Mouse (Mus musculus) forelimb bud, embryonic 11.5 days (tissue): Measurements from ENCODE around the gene Rs1.
"Not testable (repeated sequence)": the region's sequence is repeated elsewhere in the genome, so short reads cannot be mapped to it uniquely, and the experiment has no call there.

Experiments used
- DNase-seq: peaks from one replicate; pipeline ENCODE4 v3.0.0-alpha.2; 2012; ENCODE audit warnings: low read depth, low spot score

Gene Rs1

GRCm38 (mm10) chrX:160767713-160768112, at the start of gene Rs1:
Gene Rs1, plus strand, starts transcription at chrX:160768013.
- DNase-seq = no peak

GRCm38 (mm10) chrX:160735650-160736049, 32.2 kb upstream of the Rs1 start, which contains the start of gene Ppef1:
Gene Ppef1, minus strand, starts transcription at chrX:160735765.
- no peak for DNase-seq

GRCm38 (mm10) chrX:160745399-160745798, 22.4 kb upstream of the Rs1 start:
- no peak for DNase-seq

GRCm38 (mm10) chrX:160748653-160749052, 19.2 kb upstream of the Rs1 start:
- DNase-seq = no peak

GRCm38 (mm10) chrX:160750808-160751207, 17.0 kb upstream of the Rs1 start:
- no peak for DNase-seq

GRCm38 (mm10) chrX:160765389-160766232, 2.2 kb upstream of the Rs1 start:
- peak; percentile 80 for DNase-seq

- no peak for DNase-seq
Measured at GRCm38 (mm10) chrX:160766233-160766616, 1.6 kb upstream of the Rs1 start.

- not testable (repeated sequence) for DNase-seq
Measured at GRCm38 (mm10) chrX:160769622-160770021, 1.8 kb downstream of the Rs1 start.

- no peak for DNase-seq
Measured at GRCm38 (mm10) chrX:160773033-160773432, 5.2 kb downstream of the Rs1 start.

GRCm38 (mm10) chrX:160782276-160782675, 14.5 kb downstream of the Rs1 start:
- DNase-seq = no peak

- no peak for DNase-seq
Measured at GRCm38 (mm10) chrX:160794920-160795319, 27.1 kb downstream of the Rs1 start.

GRCm38 (mm10) chrX:160804409-160805150, 36.8 kb downstream of the Rs1 start:
- DNase-seq = no peak

- DNase-seq = no peak
Measured at GRCm38 (mm10) chrX:160808226-160808625, 40.4 kb downstream of the Rs1 start.
